Mouse (Mus musculus): ENCODE results near the gene Atp8a1. TPM values are rescaled to one million over a fixed set of nuclear protein-coding genes. Genes with fewer than 3 reads are reported as not detected.

Gene Atp8a1
- polyA plus RNA-seq, 1 experiment from 2014 or later = 31.3 TPM

GRCm38 (mm10) chr5:67656821-67657259 is 190.4 kb downstream of the Atp8a1 start:
- H3K9me3 ChIP-seq = peaks cover 5% of the 10 kb centered on the region; the same call in 1 of the 2 replicates
- 0 out of 2 replicates have a peak overlapping the region, but pooled peaks have one; percentile 56 for H3K27ac ChIP-seq (replicated peaks)
- 10% methylated on average over 13 of the region's 13 CpGs for WGBS
- H3K4me3 ChIP-seq = no peak overlapping the region
- H3K27me3 ChIP-seq = peaks cover 72% of the 10 kb centered on the region
- H3K9ac ChIP-seq (replicated peaks) = no peak overlapping the region
- H3K36me3 ChIP-seq = 0 out of 2 replicates have a peak, but pooled peaks cover 6% of the 10 kb centered on the region
- peaks cover 22% of the 10 kb centered on the region for H3K4me1 ChIP-seq
- H3K4me2 ChIP-seq (replicated peaks) = peak overlapping the region; percentile 13; the same call in 1 of the 2 replicates
- ATAC-seq (ENCODE audit: low FRiP score, low read depth) = peak; percentile 90

- H3K4me2 ChIP-seq (replicated peaks) = no peak overlapping the region
Observed at GRCm38 (mm10) chr5:67655696-67656519, 191.3 kb downstream of the Atp8a1 start.

GRCm38 (mm10) chr5:67654572-67654971 is 192.7 kb downstream of the Atp8a1 start:
- H3K4me1 ChIP-seq = peaks cover 22% of the 10 kb centered on the region
- H3K9ac ChIP-seq (replicated peaks) = no peak overlapping the region
- H3K27me3 ChIP-seq = peaks cover 81% of the 10 kb centered on the region
- H3K4me2 ChIP-seq (replicated peaks) = no peak overlapping the region
- peaks cover 5% of the 10 kb centered on the region; the same call in 1 of the 2 replicates for H3K9me3 ChIP-seq
- H3K4me3 ChIP-seq = no peak overlapping the region
- H3K27ac ChIP-seq (replicated peaks) = 0 out of 2 replicates have a peak overlapping the region, but pooled peaks have one; percentile 25
- no peak for ATAC-seq (ENCODE audit: low FRiP score, low read depth)
- peaks cover 16% of the 10 kb centered on the region; the same call in 1 of the 2 replicates for H3K36me3 ChIP-seq
- 48% methylated on average over 5 of the region's 5 CpGs for WGBS

More at GRCm38 (mm10) chr5:67655696-67656519, 191.3 kb downstream of the Atp8a1 start:
- no peak; the same call in 1 of the 2 replicates for ATAC-seq (ENCODE audit: low FRiP score, low read depth)
- Histone ChIP-seq H3K4me1 (peaks cover 22% of the 10 kb centered on the region), H3K27me3 (peaks cover 74% of the 10 kb centered on the region), H3K4me3 (no peak overlapping the region), H3K36me3 (0 out of 2 replicates have a peak, but pooled peaks cover 6% of the 10 kb centered on the region), H3K9me3 (peaks cover 5% of the 10 kb centered on the region; the same call in 1 of the 2 replicates), H3K27ac (replicated peaks) (0 out of 2 replicates have a peak overlapping the region, but pooled peaks have one; percentile 25), H3K9ac (replicated peaks) (no peak overlapping the region)
- 17% methylated on average over 14 of the region's 14 CpGs for WGBS

GRCm38 (mm10) chr5:67653543-67653942 is 193.7 kb downstream of the Atp8a1 start:
- Histone ChIP-seq H3K27me3 (peaks cover 81% of the 10 kb centered on the region), H3K4me2 (replicated peaks) (no peak overlapping the region), H3K36me3 (peaks cover 24% of the 10 kb centered on the region; the same call in 1 of the 2 replicates), H3K9ac (replicated peaks) (no peak overlapping the region), H3K9me3 (peaks cover 5% of the 10 kb centered on the region; the same call in 1 of the 2 replicates), H3K4me1 (peaks cover 22% of the 10 kb centered on the region), H3K4me3 (no peak overlapping the region), H3K27ac (replicated peaks) (no peak overlapping the region)
- 90% methylated on average over 3 of the region's 3 CpGs for WGBS
- no peak for ATAC-seq (ENCODE audit: low FRiP score, low read depth)

- ATAC-seq (ENCODE audit: low FRiP score, low read depth) = no peak
- Histone ChIP-seq H3K36me3 (peaks cover 32% of the 10 kb centered on the region; the same call in 1 of the 2 replicates), H3K4me1 (peaks cover 20% of the 10 kb centered on the region), H3K9me3 (peaks cover 5% of the 10 kb centered on the region; the same call in 1 of the 2 replicates), H3K27ac (replicated peaks) (no peak overlapping the region), H3K4me2 (replicated peaks) (no peak overlapping the region), H3K4me3 (no peak overlapping the region), H3K9ac (replicated peaks) (no peak overlapping the region), H3K27me3 (peaks cover 84% of the 10 kb centered on the region)
- 91% methylated on average over 4 of the region's 4 CpGs for WGBS
Observed at GRCm38 (mm10) chr5:67652468-67652867, 194.8 kb downstream of the Atp8a1 start.

- Histone ChIP-seq H3K9ac (replicated peaks) (no peak overlapping the region), H3K36me3 (peaks cover 33% of the 10 kb centered on the region; the same call in 1 of the 2 replicates), H3K4me3 (no peak overlapping the region), H3K27me3 (peaks cover 96% of the 10 kb centered on the region), H3K9me3 (peaks cover 5% of the 10 kb centered on the region; the same call in 1 of the 2 replicates), H3K4me1 (no peaks in the 10 kb centered on the region; the same call in 1 of the 2 replicates), H3K27ac (replicated peaks) (no peak overlapping the region), H3K4me2 (replicated peaks) (no peak overlapping the region)
- no peak for ATAC-seq (ENCODE audit: low FRiP score, low read depth)
- WGBS = 93% methylated on average over 5 of the region's 5 CpGs
Observed at GRCm38 (mm10) chr5:67650021-67650420, 197.2 kb downstream of the Atp8a1 start.

GRCm38 (mm10) chr5:67649156-67649555 is 198.1 kb downstream of the Atp8a1 start:
- peaks cover 96% of the 10 kb centered on the region for H3K27me3 ChIP-seq
- no peak overlapping the region for H3K4me2 ChIP-seq (replicated peaks)
- ATAC-seq (ENCODE audit: low FRiP score, low read depth) = no peak
- WGBS = 94% methylated on average over 4 of the region's 4 CpGs
- no peaks in the 10 kb centered on the region for H3K4me1 ChIP-seq
- peaks cover 34% of the 10 kb centered on the region; the same call in 1 of the 2 replicates for H3K36me3 ChIP-seq
- no peak overlapping the region for H3K27ac ChIP-seq (replicated peaks)
- peaks cover 2% of the 10 kb centered on the region; the same call in 1 of the 2 replicates for H3K9me3 ChIP-seq
- H3K9ac ChIP-seq (replicated peaks) = no peak overlapping the region
- H3K4me3 ChIP-seq = no peak overlapping the region

- WGBS = 75% methylated on average over 21 of the region's 21 CpGs
- Histone ChIP-seq H3K4me3 (no peak overlapping the region), H3K9me3 (no peaks in the 10 kb centered on the region), H3K27me3 (peaks cover 98% of the 10 kb centered on the region), H3K9ac (replicated peaks) (no peak overlapping the region), H3K4me1 (no peaks in the 10 kb centered on the region), H3K4me2 (replicated peaks) (no peak overlapping the region), H3K27ac (replicated peaks) (no peak overlapping the region), H3K36me3 (peaks cover 37% of the 10 kb centered on the region; the same call in 1 of the 2 replicates)
- no peak for ATAC-seq (ENCODE audit: low FRiP score, low read depth)
Observed at GRCm38 (mm10) chr5:67647568-67647967, 199.7 kb downstream of the Atp8a1 start.

GRCm38 (mm10) chr5:67646756-67647529 is 200.3 kb downstream of the Atp8a1 start:
- no peak overlapping the region for H3K4me3 ChIP-seq
- H3K9ac ChIP-seq (replicated peaks) = no peak overlapping the region
- WGBS = 88% methylated on average over 20 of the region's 20 CpGs
- H3K9me3 ChIP-seq = no peaks in the 10 kb centered on the region
- H3K27me3 ChIP-seq = peaks cover 99% of the 10 kb centered on the region
- H3K36me3 ChIP-seq = peaks cover 37% of the 10 kb centered on the region; the same call in 1 of the 2 replicates
- no peak overlapping the region for H3K27ac ChIP-seq (replicated peaks)
- no peak overlapping the region for H3K4me2 ChIP-seq (replicated peaks)
- no peak for ATAC-seq (ENCODE audit: low FRiP score, low read depth)
- H3K4me1 ChIP-seq = no peaks in the 10 kb centered on the region

- Histone ChIP-seq H3K9ac (replicated peaks) (no peak overlapping the region), H3K4me2 (replicated peaks) (no peak overlapping the region), H3K27me3 (peaks cover 95% of the 10 kb centered on the region), H3K36me3 (0 out of 2 replicates have a peak, but pooled peaks cover 21% of the 10 kb centered on the region), H3K4me3 (no peak overlapping the region), H3K4me1 (no peaks in the 10 kb centered on the region), H3K27ac (replicated peaks) (no peak overlapping the region), H3K9me3 (no peaks in the 10 kb centered on the region)
- ATAC-seq (ENCODE audit: low FRiP score, low read depth) = no peak
- 87% methylated on average over 5 of the region's 5 CpGs for WGBS
Observed at GRCm38 (mm10) chr5:67643537-67644255, 203.5 kb downstream of the Atp8a1 start.

Data from midbrain, embryonic 12.5 days (tissue).